Mouse (Mus musculus): ENCODE results near the gene Ly6g6f. TPM values are rescaled to one million over a fixed set of nuclear protein-coding genes. Genes with fewer than 3 reads are reported as not detected.
A peak's percentile ranks its signal among the peaks of the same experiment; 100 is the strongest.

The Ly6g6f gene
- polyA plus RNA-seq, 1 experiment from 2014 or later: not detected

GRCm38 (mm10) chr17:35048932-35049440 lies 36.4 kb downstream of the Ly6g6f start:
- no peak for ATAC-seq (ENCODE audit: insufficient number of reproducible peaks, insufficient read depth, low FRiP score, low read depth)
- Histone ChIP-seq H3K4me1 (ENCODE audit: control insufficient read depth, insufficient read depth, low read length) (peaks cover 46% of the 10 kb centered on the region), H3K4me3 (ENCODE audit: low read depth, low read length) (peak overlapping the region; percentile 78; the same call in 1 of the 2 replicates), H3K9ac (replicated peaks; ENCODE audit: low read depth, low read length) (no peak overlapping the region), H3K27me3 (ENCODE audit: control insufficient read depth, insufficient read depth, low read length) (no peaks in the 10 kb centered on the region), H3K36me3 (ENCODE audit: control insufficient read depth, insufficient read depth, low read length) (peaks cover 18% of the 10 kb centered on the region), H3K27ac (ENCODE audit: low read length) (peak overlapping the region; percentile 100), H3K4me2 (replicated peaks; ENCODE audit: low read depth, low read length) (peak overlapping the region; percentile 90), H3K9me3 (ENCODE audit: control insufficient read depth, low read depth, low read length) (no peaks in the 10 kb centered on the region)
- WGBS: 73% methylated on average over 5 of the region's 5 CpGs

GRCm38 (mm10) chr17:35048149-35048931 lies 37.1 kb downstream of the Ly6g6f start:
- Histone ChIP-seq H3K4me1 (ENCODE audit: control insufficient read depth, insufficient read depth, low read length) (peaks cover 46% of the 10 kb centered on the region), H3K27me3 (ENCODE audit: control insufficient read depth, insufficient read depth, low read length) (no peaks in the 10 kb centered on the region), H3K9me3 (ENCODE audit: control insufficient read depth, low read depth, low read length) (no peaks in the 10 kb centered on the region), H3K27ac (ENCODE audit: low read length) (peak overlapping the region; percentile 100), H3K36me3 (ENCODE audit: control insufficient read depth, insufficient read depth, low read length) (peaks cover 12% of the 10 kb centered on the region), H3K4me2 (replicated peaks; ENCODE audit: low read depth, low read length) (peak overlapping the region; percentile 28), H3K4me3 (ENCODE audit: low read depth, low read length) (no peak overlapping the region), H3K9ac (replicated peaks; ENCODE audit: low read depth, low read length) (no peak overlapping the region)
- WGBS: 27% methylated on average over 11 of the region's 11 CpGs
- no peak for ATAC-seq (ENCODE audit: insufficient number of reproducible peaks, insufficient read depth, low FRiP score, low read depth)

- H3K27ac ChIP-seq (ENCODE audit: low read length): peak overlapping the region; percentile 100
- 38% methylated on average over 1 of the region's 1 CpGs for WGBS
- no peak overlapping the region for H3K4me3 ChIP-seq (ENCODE audit: low read depth, low read length)
- peak overlapping the region; percentile 28 for H3K4me2 ChIP-seq (replicated peaks; ENCODE audit: low read depth, low read length)
- no peaks in the 10 kb centered on the region for H3K9me3 ChIP-seq (ENCODE audit: control insufficient read depth, low read depth, low read length)
- H3K9ac ChIP-seq (replicated peaks; ENCODE audit: low read depth, low read length): no peak overlapping the region
- ATAC-seq (ENCODE audit: insufficient number of reproducible peaks, insufficient read depth, low FRiP score, low read depth): no peak
- H3K36me3 ChIP-seq (ENCODE audit: control insufficient read depth, insufficient read depth, low read length): peaks cover 6% of the 10 kb centered on the region
- no peaks in the 10 kb centered on the region for H3K27me3 ChIP-seq (ENCODE audit: control insufficient read depth, insufficient read depth, low read length)
- peaks cover 42% of the 10 kb centered on the region for H3K4me1 ChIP-seq (ENCODE audit: control insufficient read depth, insufficient read depth, low read length)
These were observed 37.7 kb downstream of the Ly6g6f start for GRCm38 (mm10) chr17:35047688-35048087.

GRCm38 (mm10) chr17:35046681-35047455 lies 38.5 kb downstream of the Ly6g6f start, which contains the start of gene Msh5:
TSS of gene Msh5 (minus strand) at chr17:35046745.
- no peaks in the 10 kb centered on the region for H3K36me3 ChIP-seq (ENCODE audit: control insufficient read depth, insufficient read depth, low read length)
- WGBS: 2% methylated on average over 33 of the region's 33 CpGs
- peak within 1 kb of the TSS; percentile 92 for H3K9ac ChIP-seq (replicated peaks; ENCODE audit: low read depth, low read length)
- no peaks in the 10 kb centered on the region for H3K27me3 ChIP-seq (ENCODE audit: control insufficient read depth, insufficient read depth, low read length)
- peak within 1 kb of the TSS; percentile 98 for H3K4me2 ChIP-seq (replicated peaks; ENCODE audit: low read depth, low read length)
- peak within 1 kb of the TSS; percentile 61 for H3K4me3 ChIP-seq (ENCODE audit: low read depth, low read length)
- peaks cover 36% of the 10 kb centered on the region for H3K4me1 ChIP-seq (ENCODE audit: control insufficient read depth, insufficient read depth, low read length)
- ATAC-seq (ENCODE audit: insufficient number of reproducible peaks, insufficient read depth, low FRiP score, low read depth): peak; percentile 91
- H3K27ac ChIP-seq (ENCODE audit: low read length): peak within 1 kb of the TSS; percentile 100
- no peaks in the 10 kb centered on the region for H3K9me3 ChIP-seq (ENCODE audit: control insufficient read depth, low read depth, low read length)

GRCm38 (mm10) chr17:35045807-35046680 lies 39.4 kb downstream of the Ly6g6f start:
- ATAC-seq (ENCODE audit: insufficient number of reproducible peaks, insufficient read depth, low FRiP score, low read depth): no peak
- H3K4me2 ChIP-seq (replicated peaks; ENCODE audit: low read depth, low read length): peak overlapping the region; percentile 98
- no peaks in the 10 kb centered on the region for H3K36me3 ChIP-seq (ENCODE audit: control insufficient read depth, insufficient read depth, low read length)
- peak overlapping the region; percentile 61 for H3K4me3 ChIP-seq (ENCODE audit: low read depth, low read length)
- peak overlapping the region; percentile 100 for H3K27ac ChIP-seq (ENCODE audit: low read length)
- WGBS: 4% methylated on average over 43 of the region's 48 CpGs
- H3K9ac ChIP-seq (replicated peaks; ENCODE audit: low read depth, low read length): peak overlapping the region; percentile 92
- no peaks in the 10 kb centered on the region for H3K27me3 ChIP-seq (ENCODE audit: control insufficient read depth, insufficient read depth, low read length)
- H3K4me1 ChIP-seq (ENCODE audit: control insufficient read depth, insufficient read depth, low read length): peaks cover 35% of the 10 kb centered on the region
- H3K9me3 ChIP-seq (ENCODE audit: control insufficient read depth, low read depth, low read length): no peaks in the 10 kb centered on the region

- H3K27me3 ChIP-seq (ENCODE audit: control insufficient read depth, insufficient read depth, low read length): no peaks in the 10 kb centered on the region
- no peak overlapping the region; the same call in 1 of the 2 replicates for H3K27ac ChIP-seq (ENCODE audit: low read length)
- WGBS: 78% methylated on average over 7 of the region's 7 CpGs
- peaks cover 35% of the 10 kb centered on the region for H3K4me1 ChIP-seq (ENCODE audit: control insufficient read depth, insufficient read depth, low read length)
- no peaks in the 10 kb centered on the region for H3K36me3 ChIP-seq (ENCODE audit: control insufficient read depth, insufficient read depth, low read length)
- peak overlapping the region; percentile 61 for H3K4me3 ChIP-seq (ENCODE audit: low read depth, low read length)
- H3K9me3 ChIP-seq (ENCODE audit: control insufficient read depth, low read depth, low read length): no peaks in the 10 kb centered on the region
- H3K4me2 ChIP-seq (replicated peaks; ENCODE audit: low read depth, low read length): peak overlapping the region; percentile 98
- no peak overlapping the region for H3K9ac ChIP-seq (replicated peaks; ENCODE audit: low read depth, low read length)
- ATAC-seq (ENCODE audit: insufficient number of reproducible peaks, insufficient read depth, low FRiP score, low read depth): no peak
These were observed 40.3 kb downstream of the Ly6g6f start for GRCm38 (mm10) chr17:35044904-35045806.

GRCm38 (mm10) chr17:35043794-35044193 lies 41.6 kb downstream of the Ly6g6f start:
- no peak overlapping the region for H3K4me2 ChIP-seq (replicated peaks; ENCODE audit: low read depth, low read length)
- H3K27me3 ChIP-seq (ENCODE audit: control insufficient read depth, insufficient read depth, low read length): no peaks in the 10 kb centered on the region
- H3K36me3 ChIP-seq (ENCODE audit: control insufficient read depth, insufficient read depth, low read length): no peaks in the 10 kb centered on the region
- no peak for ATAC-seq (ENCODE audit: insufficient number of reproducible peaks, insufficient read depth, low FRiP score, low read depth)
- no peak overlapping the region for H3K9ac ChIP-seq (replicated peaks; ENCODE audit: low read depth, low read length)
- H3K4me3 ChIP-seq (ENCODE audit: low read depth, low read length): no peak overlapping the region
- 73% methylated on average over 4 of the region's 4 CpGs for WGBS
- H3K9me3 ChIP-seq (ENCODE audit: control insufficient read depth, low read depth, low read length): no peaks in the 10 kb centered on the region
- peak overlapping the region; percentile 67; the same call in 1 of the 2 replicates for H3K27ac ChIP-seq (ENCODE audit: low read length)
- peaks cover 26% of the 10 kb centered on the region for H3K4me1 ChIP-seq (ENCODE audit: control insufficient read depth, insufficient read depth, low read length)

Measured in stomach, embryonic 14.5 days (tissue).